Mouse (Mus musculus): ENCODE data around the gene Bag2.
"Not testable (repeated sequence)": the region's sequence is repeated elsewhere in the genome, so short reads cannot be mapped to it uniquely, and the experiment has no call there.

The Bag2 gene

GRCm38 (mm10) chr1:33751283-33751682 is 6.3 kb downstream of the Bag2 start:
- DNase-seq (ENCODE audit: low read depth, low spot score): no peak

- not testable (repeated sequence) for DNase-seq (ENCODE audit: low read depth, low spot score)
These were observed 7.9 kb downstream of the Bag2 start for GRCm38 (mm10) chr1:33749709-33750108.

DNA sequence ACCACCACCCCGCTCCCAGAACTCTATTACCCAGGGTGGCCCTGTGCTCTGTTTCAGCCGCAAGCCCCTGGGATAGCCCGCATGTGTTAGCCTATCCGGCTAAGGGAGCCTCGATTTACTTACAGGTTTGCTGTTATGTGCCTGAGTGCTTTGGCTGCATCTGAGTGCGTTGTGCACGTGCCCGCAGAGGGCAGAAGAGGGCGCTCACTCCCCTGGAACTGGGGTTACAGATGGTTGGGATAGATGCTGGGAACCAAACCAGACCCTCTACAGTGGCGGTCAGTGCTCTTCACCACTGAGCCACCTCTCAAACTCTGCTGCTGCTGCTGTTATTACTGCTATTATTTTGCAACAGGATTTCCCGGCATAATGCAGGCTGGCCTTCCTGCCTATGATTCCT is 8.5 kb downstream of the Bag2 start:
- no peak for DNase-seq (ENCODE audit: low read depth, low spot score)

DNA sequence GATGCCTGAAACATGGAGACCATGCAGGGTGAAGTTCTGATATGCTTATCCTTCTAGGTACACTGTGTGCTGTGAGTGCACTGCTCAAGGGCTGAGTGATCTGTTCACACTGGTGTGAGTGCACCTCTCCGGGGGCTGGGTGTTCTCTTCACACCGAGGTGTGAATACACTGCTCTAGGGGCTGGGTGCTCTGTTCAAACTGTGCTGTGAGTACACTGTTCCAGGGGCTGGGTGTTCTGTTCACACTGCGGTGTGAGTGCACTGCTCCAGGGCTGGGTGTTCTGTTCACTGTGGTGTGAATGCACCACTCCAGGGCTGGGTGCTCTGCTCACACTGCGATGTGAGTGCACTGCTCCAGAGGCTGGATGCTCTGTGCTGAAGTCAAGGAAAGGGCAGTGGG is 11.7 kb downstream of the Bag2 start:
- DNase-seq (ENCODE audit: low read depth, low spot score): no peak

DNA sequence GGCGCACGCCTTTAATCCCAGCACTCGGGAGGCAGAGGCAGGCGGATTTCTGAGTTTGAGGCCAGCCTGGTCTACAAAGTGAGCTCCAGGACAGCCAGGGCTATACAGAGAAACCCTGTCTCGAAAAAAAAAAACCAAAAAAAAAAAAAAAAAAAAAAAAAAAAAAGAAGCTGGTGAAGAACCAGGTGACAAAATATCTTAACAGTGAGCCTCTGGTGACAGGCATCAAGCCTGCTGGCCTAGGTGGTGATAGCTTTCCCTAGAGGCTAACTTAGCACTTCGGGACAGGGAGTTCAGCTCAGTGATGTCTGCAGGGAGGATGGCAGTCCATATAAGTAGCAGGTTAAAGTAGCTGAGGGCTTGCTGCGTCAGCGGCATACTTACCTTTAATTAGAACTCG is 12.8 kb downstream of the Bag2 start:
- DNase-seq (ENCODE audit: low read depth, low spot score): not testable (repeated sequence)

DNA sequence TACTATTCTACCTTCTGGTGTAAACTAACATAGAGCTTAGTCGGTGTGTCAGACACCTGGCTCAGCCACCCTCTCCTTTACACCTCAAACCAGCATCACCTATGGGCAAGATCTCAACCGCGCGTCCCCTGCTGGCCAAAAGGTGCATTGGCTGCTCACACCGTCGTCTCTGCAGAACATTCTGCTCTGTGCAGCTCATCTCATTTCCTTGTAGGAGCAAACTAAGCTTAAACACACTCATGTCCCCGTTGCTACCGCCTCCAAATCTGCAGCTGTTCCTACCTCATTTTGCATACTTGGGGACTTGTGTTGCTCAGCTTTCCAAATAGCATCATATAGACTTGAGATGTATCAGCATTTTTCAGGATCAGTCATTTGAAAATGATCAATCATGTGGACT is 14.7 kb downstream of the Bag2 start:
- peak; percentile 74 for DNase-seq (ENCODE audit: low read depth, low spot score)

- peak; percentile 88 for DNase-seq (ENCODE audit: low read depth, low spot score)
These were observed 18.3 kb downstream of the Bag2 start for GRCm38 (mm10) chr1:33739302-33739701.

GRCm38 (mm10) chr1:33738681-33739278 is 18.8 kb downstream of the Bag2 start:
- no peak for DNase-seq (ENCODE audit: low read depth, low spot score)

DNA sequence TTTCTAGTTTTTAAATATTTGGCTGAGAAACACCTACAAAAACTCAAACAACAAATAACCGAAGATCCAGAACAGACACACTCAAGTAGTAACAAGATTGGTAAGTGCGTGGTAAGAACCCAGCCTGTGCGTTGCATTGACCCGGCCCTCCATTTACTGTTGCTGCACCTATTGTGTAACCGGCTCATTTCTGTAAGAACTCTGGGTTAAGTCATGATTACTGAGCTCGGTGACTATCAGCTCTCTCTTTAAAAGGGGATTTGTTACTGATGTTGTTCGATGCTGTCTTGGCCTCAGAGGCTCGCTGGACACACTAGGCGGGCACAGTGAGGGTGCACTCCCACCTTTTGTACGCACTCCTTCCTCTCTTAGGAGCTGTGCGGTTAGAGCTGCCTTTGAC is 19.3 kb downstream of the Bag2 start:
- no peak for DNase-seq (ENCODE audit: low read depth, low spot score)

- DNase-seq (ENCODE audit: low read depth, low spot score): no peak
These were observed 23.5 kb downstream of the Bag2 start for GRCm38 (mm10) chr1:33734001-33734685.

DNA sequence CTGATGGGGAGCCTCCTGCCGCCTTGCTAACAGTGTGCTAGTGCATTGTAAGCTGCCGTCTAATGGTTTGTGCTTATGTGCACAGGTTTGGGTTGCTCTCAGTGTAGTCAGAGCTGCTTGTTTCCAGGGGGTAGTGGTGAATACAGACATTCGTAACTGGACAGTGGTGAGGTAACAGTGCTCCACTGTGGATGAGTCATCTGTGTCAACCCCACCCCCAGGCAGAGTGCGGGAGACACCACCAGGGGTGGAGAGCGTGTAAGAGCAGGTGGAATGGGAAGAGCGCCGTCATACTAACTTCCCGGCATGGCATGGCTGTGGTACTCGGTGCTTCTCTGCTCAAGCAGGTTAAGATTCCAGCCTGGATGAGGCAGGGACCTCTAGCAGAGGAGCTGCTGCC is 24.6 kb downstream of the Bag2 start:
- no peak for DNase-seq (ENCODE audit: low read depth, low spot score)

DNA sequence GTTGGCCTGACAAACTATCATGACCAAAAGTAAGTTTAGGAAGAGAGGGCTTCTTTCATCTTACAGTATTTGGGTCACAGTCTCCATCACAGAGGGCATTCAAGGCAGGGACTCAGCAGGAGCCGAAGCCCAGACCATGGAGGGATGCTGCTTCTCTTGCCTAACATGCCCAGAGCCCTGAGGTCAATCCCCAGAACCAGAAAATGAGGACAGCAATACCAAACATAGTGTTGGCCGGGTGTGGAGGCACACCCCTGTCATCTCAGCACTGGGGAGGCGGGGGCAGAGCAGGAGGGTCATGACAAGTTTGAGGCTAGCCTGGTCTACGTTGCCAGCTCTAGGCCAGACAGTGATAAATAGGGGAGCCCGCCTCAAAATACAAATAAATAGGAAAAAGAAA is 32.5 kb downstream of the Bag2 start:
- no peak for DNase-seq (ENCODE audit: low read depth, low spot score)

DNA sequence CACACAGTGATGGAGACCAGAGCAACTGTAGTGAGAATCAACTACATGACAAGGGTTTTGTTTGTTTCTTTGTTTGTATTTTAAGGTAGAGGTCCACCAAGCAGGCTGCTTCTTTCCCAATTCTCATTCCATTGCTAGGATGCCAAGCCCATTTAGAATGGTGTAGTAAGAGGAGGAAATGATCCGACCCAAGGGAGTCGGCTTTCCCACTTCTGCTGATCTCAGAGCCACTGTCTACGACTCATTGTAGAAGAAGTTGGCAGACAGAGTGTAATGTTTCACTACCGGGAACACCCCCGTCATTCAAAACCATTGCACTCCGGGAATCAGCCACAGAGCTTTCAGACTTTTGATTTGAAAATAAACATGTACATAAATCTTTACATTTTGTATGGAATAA is 33.1 kb downstream of the Bag2 start:
- DNase-seq (ENCODE audit: low read depth, low spot score): no peak

GRCm38 (mm10) chr1:33721020-33721419 is 36.6 kb downstream of the Bag2 start:
- DNase-seq (ENCODE audit: low read depth, low spot score): no peak

DNA sequence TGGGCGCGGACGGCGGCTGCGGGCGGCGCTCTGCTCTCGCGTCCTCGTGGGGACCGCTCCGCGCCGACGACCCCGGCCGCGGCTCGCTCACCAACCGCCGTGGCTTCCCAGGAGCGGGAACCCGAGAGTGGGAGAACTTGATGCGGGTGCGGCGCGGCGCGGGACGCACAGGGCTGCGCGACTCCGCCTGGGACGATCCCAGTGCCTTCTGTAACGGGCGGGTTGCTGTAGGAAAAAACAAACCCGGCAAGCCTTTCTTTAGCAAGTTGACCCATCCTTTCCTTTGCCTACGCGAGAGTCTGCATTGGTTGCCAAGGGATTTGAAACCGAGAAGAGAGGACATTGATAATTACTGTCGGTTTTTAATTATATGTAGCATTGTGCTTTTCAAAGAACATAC is 37.4 kb downstream of the Bag2 start:
- DNase-seq (ENCODE audit: low read depth, low spot score): no peak

- peak; percentile 93 for DNase-seq (ENCODE audit: low read depth, low spot score)
These were observed 37.8 kb downstream of the Bag2 start, which contains the start of gene Rab23 for GRCm38 (mm10) chr1:33719733-33720225. TSS of gene Rab23 (plus strand) at chr1:33719887.

DNA sequence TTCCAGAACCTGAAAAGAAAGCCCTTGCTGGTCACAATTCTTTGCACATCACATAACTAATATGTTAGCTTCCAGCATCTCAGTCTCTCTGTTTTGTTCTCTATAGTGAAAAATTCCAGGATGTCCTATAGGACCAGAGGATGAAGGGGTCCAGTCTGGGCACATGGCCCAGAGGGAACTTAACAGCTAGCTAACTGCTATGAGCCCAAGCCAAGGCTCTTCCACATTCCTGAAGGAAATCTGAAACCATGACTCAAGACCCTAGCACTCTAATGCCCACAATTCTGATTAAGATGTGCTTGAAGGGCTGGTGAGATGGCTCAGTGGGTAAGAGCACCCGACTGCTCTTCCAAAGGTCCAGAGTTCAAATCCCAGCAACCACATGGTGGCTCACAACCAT is 40.0 kb downstream of the Bag2 start:
- DNase-seq (ENCODE audit: low read depth, low spot score): no peak

- no peak for DNase-seq (ENCODE audit: low read depth, low spot score)
These were observed 42.8 kb downstream of the Bag2 start for GRCm38 (mm10) chr1:33714796-33715195.

- DNase-seq (ENCODE audit: low read depth, low spot score): no peak
These were observed 45.6 kb downstream of the Bag2 start for GRCm38 (mm10) chr1:33712026-33712425.

GRCm38 (mm10) chr1:33709615-33710014 is 48.0 kb downstream of the Bag2 start:
- peak; percentile 11 for DNase-seq (ENCODE audit: low read depth, low spot score)

DNA sequence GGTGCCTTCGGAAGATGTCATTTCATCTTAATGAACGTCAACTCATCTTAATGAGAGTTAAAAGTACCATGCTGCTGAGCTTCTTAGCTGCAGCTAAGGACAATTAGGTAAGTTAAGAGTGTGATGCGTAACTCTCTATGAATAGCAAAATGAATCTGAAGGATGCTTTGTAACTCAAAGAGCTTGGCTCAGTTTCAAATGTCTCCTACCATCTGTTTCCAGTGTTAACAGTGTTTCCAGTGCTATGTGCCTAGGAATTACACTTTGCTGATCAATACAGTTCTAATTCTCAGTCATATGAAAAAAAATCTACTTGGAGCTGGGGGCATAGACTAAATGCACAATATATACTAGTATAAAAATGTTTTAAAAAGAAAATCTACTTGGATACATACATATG is 56.4 kb downstream of the Bag2 start:
- DNase-seq (ENCODE audit: low read depth, low spot score): no peak

DNA sequence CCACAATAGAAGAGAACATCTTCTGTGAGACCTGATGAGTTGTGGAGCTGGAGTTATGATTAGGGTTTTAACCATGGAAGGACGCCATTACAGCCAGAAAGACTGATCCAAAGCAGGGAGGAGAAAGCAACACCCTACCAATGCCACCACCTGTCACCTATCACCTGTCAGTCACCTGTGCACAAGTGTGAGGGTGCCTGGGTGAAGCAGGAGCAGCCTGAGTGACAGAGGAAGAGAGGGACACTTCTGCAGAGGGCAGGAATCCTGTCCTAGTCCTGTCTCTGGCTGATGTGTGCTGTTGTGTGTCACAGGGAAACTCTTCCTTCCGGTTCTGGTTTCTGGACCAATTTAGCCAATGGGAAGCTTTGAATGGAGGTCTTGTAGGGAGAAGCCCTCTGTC is 61.6 kb downstream of the Bag2 start:
- no peak for DNase-seq (ENCODE audit: low read depth, low spot score)

Data from CD4-positive, CD25-positive, alpha-beta regulatory T cell, adult 2 months (primary cell).